Mouse (Mus musculus) kidney, adult 2 months (tissue): ENCODE data around the gene Cdh13.

Source experiments
- CTCF ChIP-seq: fragments of 200-500 bp; conservative IDR thresholded peaks from 2 replicates; pipeline ENCODE4 v1.5.1; 2011; ENCODE audit warnings: low read depth, mild to moderate bottlenecking, control low read depth, low read length, moderate library complexity, mixed read lengths; ENCODE audit not compliant: insufficient read depth, insufficient read length
- POLR2A ChIP-seq: fragments of 200-500 bp; IDR thresholded peaks from one replicate; pipeline ENCODE4 v1.6.1; 2011; ENCODE audit warnings: low read depth, low read length, control low read depth

GRCm38 (mm10) chr8:118502509-118502908 lies 219.0 kb downstream of the Cdh13 start:
- TF ChIP-seq CTCF (no peak), POLR2A (no peak)
